Mouse (Mus musculus) mouse embryonic stem cell (cell line): ENCODE results near the gene Fscn1.

Experiments
- in situ Hi-C, 2 experiments: fragments of 300-500 bp; cut with MboI; formaldehyde crosslinking; loops; 1 replicate in 1 of 2; 3 replicates in 1 of 2; pipeline ENCODE4 v1.14.3; 2019 to 2020; ENCODE audit warnings: low sequenced_read_pairs in 2 of 2, low pct_unique_long_range_greater_than_20kb in 1 of 2, mixed read lengths in 1 of 2; ENCODE audit not compliant: unreplicated experiment in 1 of 2

The Fscn1 gene

DNA sequence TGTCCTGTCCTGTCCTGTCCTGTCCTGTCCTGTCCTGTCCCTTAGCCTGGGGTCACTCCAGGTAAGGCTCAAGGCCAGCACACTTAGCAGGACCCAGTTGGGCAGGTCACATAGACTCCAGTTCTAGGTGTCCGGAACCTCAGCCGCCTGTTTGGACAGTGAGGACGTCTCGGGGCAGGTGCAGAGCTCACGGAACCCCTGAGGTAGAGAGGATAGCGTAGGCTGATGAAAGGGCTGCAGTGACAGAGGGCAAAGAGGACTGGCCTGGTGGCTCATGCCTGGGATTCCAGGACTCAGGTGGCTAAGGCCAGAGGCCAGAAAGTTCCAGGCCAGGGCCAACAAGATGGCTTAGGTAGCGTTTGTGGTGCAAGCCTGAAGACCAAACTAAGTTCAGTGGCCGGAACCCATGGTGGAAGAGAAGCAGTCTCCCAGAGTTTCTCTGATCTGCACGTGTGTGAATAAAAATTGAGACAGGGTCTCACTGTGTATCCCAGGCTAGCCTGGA is 28.9 kb upstream of the Fscn1 start:
- in situ Hi-C loops, result loop anchor here (5.0 to 25.0 kb wide), 3 partner anchors 44 to 356 kb away; partner anchors contain the start of gene Zfp853 (in 1 of the 2)

DNA sequence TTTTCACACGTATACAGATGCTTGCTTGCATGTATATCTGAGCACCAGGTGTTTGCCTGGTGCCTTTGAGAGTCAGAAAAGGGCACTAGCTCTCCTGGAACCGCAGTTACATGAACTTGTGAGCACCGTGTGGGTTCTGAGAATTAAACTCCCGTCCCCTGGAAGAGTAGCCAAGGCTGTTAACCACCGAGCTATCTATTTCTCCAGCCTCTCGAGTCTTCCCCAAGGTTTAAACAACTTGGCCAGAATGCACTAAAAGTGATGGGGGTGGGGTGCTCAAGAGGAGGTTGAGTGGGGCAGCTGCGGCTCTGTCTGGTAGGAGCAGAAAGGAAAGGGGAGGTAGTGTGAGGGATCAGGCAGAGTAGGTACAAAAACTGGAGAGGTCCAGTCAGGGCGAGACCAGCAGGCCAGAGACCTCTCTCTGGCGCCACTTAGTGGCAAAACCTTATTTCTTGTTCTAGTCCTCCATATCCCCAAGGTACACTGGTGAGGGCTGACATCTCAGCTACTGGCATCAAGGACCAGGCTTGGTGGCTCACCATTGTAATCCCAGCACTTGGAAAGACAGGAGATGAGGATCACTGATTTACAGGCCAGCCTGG is 28.0 kb upstream of the Fscn1 start:
- in situ Hi-C loops, result loop anchor here (5.0 to 25.0 kb wide), 3 partner anchors 45 to 355 kb away; partner anchors contain the start of gene Zfp853 (in 1 of the 2)

- in situ Hi-C loops, result loop anchor here (5.0 to 25.0 kb wide), 3 partner anchors 45 to 355 kb away; partner anchors contain the start of gene Zfp853 (in 1 of the 2)
These were observed 27.4 kb upstream of the Fscn1 start for GRCm38 (mm10) chr5:142932731-142933130.

DNA sequence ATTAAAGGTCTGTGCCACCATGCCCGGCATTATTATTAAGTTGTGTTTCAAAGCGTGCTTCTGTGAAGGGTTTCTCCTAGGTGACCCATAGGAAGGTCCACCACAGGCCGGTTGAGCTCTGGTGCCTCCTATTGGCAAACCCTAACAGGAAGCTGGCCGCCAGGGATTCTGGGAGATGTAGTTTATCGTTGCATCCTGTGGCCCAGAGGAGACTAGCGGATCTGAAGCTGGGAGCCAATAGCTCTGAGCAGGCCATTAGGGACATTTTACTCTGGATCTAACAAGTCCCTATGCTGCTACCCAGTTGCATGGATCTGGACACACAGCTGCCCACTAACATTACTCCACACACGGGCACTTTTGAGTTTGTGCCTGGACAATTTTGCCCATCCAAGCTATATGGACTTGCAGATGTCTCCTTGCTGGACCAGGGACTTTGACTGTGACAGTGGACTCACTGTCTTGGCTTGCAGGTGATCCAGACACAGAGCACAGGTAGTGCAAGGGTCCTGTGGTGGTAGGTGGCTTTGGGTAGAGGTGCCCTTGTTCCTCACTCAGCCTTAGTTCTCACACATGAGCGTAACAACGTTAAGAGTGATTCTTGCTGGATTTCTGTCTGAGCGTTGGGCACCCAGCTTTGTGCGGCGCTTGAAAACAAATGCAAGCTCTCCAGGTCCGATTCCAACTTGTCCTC is 24.4 kb upstream of the Fscn1 start:
- in situ Hi-C loops, result loop anchor here (5.0 to 25.0 kb wide), 2 partner anchors 102 to 352 kb away; partner anchors contain the start of gene Zfp853 (in 1 of the 2)

DNA sequence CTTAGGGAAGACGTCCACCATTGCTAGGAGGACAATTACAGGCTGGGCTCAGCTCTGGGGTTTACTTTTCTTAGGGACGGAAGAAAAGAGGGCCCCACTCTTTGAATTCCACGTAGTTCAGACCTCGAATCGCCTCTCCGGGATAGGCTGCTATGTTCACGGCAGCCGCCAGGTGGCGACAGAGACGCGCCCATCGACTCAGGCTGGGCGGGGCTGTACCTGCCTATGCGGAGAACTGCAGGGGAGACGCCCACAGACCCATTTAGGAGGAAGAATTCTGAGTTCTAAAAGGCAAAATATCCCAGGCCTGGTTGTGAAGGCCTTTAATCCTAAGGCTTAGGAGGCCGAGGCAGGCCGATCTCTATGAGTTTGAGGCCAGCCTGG is 23.8 kb upstream of the Fscn1 start:
- in situ Hi-C loops, result loop anchor here (5.0 to 25.0 kb wide), 2 partner anchors 101 to 351 kb away; partner anchors contain the start of gene Zfp853 (in 1 of the 2)

DNA sequence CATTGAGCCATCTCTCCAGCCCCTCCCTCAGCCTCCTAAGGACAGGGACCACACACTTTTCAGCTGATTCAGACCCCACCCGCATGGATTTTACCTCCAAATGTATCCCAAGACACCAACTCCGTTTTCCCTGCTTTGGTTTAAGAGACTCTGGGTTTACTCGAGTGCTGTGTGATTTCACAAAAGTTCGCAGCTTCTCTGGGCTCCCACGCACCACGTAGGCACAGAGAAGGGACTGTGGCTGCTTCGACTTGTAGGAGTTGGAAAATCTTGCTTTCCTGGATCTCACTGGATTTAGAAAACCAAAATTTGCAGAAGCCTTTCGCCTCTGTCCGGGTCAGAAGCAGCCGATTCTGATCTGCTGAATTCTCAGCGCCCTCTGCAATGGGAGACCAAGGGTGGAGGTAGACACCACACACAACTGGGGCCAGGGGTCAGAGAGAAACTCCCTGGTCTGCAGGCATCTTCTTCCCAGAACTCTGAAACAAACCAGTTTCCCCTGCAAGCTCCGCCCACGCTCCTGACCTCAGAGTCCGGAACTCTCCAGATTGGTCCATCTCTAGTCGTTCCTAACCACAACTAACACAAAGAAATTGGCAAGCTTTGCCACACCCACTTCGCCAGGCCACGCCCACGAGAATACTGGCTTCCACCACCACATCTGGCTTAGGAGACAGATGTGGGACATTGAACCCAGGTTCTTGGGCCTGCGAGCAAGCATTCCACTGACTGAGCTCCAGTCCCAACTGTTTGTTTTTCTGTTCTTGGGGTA is 22.0 kb upstream of the Fscn1 start:
- in situ Hi-C loops, result loop anchor here (5.0 to 25.0 kb wide), 2 partner anchors 99 to 349 kb away; partner anchors contain the start of gene Zfp853 (in 1 of the 2)

GRCm38 (mm10) chr5:142940393-142940792 is 19.8 kb upstream of the Fscn1 start:
- in situ Hi-C loops, result loop anchor here (5.0 to 25.0 kb wide), 3 partner anchors 97 to 354 kb away; partner anchors contain the start of gene Zfp853 (in 2 of the 2)

- in situ Hi-C loops, result loop anchor here (5.0 to 25.0 kb wide), 4 partner anchors 42 to 350 kb away; partner anchors contain the start of gene Zfp853 (in 2 of the 2)
These were observed 15.0 kb upstream of the Fscn1 start for GRCm38 (mm10) chr5:142944979-142945682.

GRCm38 (mm10) chr5:142947460-142947859 is 12.7 kb upstream of the Fscn1 start:
- in situ Hi-C loops, result loop anchor here (5.0 to 25.0 kb wide), 3 partner anchors 40 to 347 kb away; partner anchors contain the start of gene Zfp853 (in 2 of the 2)

DNA sequence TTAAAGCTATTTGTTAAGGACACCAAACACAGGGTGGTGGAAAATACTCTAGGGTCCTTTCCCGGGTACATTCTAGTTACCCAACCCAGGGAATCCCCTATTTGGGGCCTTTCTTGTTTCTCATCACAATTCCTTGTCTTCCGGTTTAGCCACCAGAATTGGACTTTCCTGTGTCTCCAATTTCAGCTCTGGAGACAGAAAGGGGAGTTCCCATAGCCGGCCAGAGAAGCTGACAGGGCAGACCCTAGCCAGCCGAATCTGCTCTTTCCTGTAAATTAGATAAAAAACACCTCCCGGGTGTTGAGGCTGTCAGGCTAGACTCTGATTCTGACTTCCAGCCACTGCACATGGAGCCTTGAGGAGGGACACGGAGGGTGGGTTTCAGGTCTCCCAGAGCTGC is 10.6 kb upstream of the Fscn1 start:
- in situ Hi-C loops, result loop anchor here (5.0 to 25.0 kb wide), 3 partner anchors 38 to 345 kb away; partner anchors contain the start of gene Zfp853 (in 2 of the 2)

GRCm38 (mm10) chr5:142950405-142950804 is 9.7 kb upstream of the Fscn1 start:
- in situ Hi-C loops, result no loop called here

DNA sequence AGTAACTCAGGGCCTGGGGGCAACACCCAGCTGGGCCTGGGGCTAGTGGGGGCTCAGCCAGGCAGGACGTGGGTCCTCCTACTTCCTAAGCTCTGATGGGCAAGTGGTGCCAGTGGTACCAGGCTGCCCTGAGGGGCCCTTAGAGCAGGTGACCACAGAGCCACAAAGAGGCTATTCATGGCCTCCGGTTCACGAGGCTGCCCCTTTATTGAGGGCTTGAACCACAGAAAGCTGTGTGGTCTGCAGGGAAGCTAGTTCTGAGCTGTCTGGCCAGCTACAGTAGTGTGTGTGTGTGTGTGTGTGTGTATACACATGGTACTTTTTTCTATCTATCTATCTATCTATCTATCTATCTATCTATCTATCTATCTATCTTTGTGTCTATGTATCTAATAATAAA is 6.5 kb upstream of the Fscn1 start:
- in situ Hi-C loops, result no loop called here

- in situ Hi-C loops, result no loop called here
These were observed 3.0 kb upstream of the Fscn1 start for GRCm38 (mm10) chr5:142956956-142957703.

DNA sequence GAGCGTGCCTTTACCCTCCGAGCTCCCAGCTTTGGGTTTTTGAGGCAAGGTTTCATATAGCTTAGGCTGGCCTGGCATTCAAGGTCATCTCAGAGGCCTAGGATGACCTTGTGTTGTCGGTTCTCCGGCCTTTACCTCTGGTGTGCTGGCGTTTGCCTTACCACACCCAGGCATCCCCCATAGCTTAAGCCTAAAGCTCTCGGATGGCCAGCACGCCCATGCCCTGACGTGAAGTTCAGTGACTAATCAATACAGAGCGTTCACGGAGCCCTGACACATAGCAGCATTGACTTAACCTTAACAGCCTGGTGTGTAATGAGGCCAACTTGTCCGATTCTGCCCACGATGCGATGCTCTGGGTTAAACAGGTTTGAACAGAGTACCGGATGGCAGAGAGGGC is 1.7 kb upstream of the Fscn1 start:
- in situ Hi-C loops, result no loop called here

DNA sequence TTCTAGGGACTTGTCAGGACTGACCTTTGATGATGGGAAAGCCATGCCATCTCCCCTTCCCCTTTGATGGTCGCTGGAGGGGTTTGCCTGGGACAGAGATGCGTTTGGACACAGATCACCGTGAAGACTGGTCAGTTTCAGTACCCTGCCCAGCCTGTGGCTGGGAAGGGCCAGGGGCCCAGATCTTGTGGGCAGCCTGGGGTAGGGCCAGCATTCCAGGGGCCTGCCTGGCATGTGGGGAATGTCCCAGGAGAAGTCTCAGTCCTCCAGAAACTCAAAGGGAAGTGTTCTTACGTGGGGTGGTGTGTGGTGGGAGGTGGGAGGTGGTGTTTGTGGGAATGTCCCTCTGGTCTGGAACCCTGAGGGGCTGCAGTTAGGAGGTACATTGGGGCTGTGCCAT is 987 bp upstream of the Fscn1 start:
- in situ Hi-C loops, result no loop called here

- in situ Hi-C loops, result no loop called here
These were observed 680 bp downstream of the Fscn1 start for GRCm38 (mm10) chr5:142960775-142961271.

- in situ Hi-C loops, result no loop called here
These were observed 1.3 kb downstream of the Fscn1 start for GRCm38 (mm10) chr5:142961398-142961880.
